Mouse (Mus musculus): ENCODE measurements around the gene Tmem86a. TPM values are rescaled to one million over a fixed set of nuclear protein-coding genes. Genes with fewer than 3 reads are reported as not detected.

Gene Tmem86a
- polyA plus RNA-seq, 1 experiment from 2014 or later = 11.8 TPM

DNA sequence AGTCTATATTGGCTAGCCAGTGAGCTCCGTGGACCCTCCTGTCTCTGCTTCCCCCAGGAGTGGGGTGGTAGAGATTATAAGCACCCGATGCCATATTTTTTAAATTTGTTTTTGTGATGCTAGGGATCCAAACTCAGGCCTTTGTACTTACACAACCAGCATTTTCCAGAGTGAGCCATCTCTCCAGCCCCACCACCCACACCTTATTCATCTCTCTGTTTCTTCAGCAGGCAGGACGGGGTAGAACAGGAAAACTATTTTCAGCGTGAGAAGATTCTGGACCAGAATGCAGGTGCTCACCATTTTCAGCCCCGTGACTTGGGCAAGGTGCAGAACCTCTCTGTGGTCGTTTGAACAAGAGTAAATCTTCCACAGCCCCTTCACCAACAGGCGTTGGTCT, 48.9 kb downstream of the Tmem86a start:
- WGBS = 87% methylated on average over 7 of the region's 7 CpGs
- Histone ChIP-seq H3K4me1 (no peaks in the 10 kb centered on the region), H3K4me3 (no peak overlapping the region), H3K27ac (no peak overlapping the region), H3K27me3 (ENCODE audit: low read depth, poor library complexity, severe bottlenecking) (no peaks in the 10 kb centered on the region), H3K36me3 (no peaks in the 10 kb centered on the region), H3K9me3 (replicated peaks) (no peaks in the 10 kb centered on the region)
- no peak for DNase-seq (ENCODE audit: low spot score)

DNA sequence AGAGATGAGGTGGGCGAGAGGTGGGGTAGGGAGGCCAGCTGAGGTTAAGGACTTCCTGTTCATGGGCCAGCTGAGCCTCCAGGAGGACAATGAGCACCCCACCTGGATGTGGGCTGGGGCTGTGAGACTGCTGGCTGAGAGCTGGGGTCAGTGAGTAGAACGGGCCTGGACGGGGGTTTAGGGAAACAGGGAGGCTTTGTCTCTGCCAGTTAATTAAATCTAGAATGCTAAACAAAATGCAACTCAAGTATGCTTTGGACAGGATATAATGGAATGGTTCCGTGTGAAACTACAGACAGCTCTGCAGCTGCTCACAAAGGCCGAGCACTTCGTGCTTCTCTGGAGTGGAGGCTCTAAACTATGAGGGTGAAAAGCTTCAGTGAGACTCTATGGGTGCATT, 50.2 kb downstream of the Tmem86a start:
- no peaks in the 10 kb centered on the region for H3K9me3 ChIP-seq (replicated peaks)
- H3K4me1 ChIP-seq = no peaks in the 10 kb centered on the region
- no peak overlapping the region for H3K27ac ChIP-seq
- DNase-seq (ENCODE audit: low spot score) = no peak
- H3K36me3 ChIP-seq = no peaks in the 10 kb centered on the region
- H3K27me3 ChIP-seq (ENCODE audit: low read depth, poor library complexity, severe bottlenecking) = no peaks in the 10 kb centered on the region
- 85% methylated on average over 6 of the region's 6 CpGs for WGBS
- no peak overlapping the region for H3K4me3 ChIP-seq

DNA sequence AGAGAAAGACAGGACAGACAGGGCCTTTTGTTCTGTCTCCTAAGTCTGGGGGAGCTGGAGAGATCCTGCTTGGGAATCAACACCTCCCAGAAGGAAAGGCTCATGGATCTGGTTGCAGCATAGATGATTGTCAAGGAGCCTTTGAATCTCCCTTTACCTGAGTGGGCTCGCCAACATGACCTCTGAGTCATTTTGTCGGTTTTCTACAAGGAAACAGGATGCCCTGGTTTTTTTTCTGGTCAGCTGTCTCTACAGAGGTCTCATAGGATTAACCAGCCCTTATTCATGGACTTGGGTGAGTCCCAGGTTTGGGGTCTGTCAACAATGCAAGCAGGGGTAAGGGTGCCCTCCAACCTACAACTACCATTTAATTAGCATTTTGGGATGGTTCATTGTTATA, 52.6 kb downstream of the Tmem86a start:
- no peak overlapping the region for H3K4me3 ChIP-seq
- no peaks in the 10 kb centered on the region for H3K36me3 ChIP-seq
- no peaks in the 10 kb centered on the region for H3K9me3 ChIP-seq (replicated peaks)
- no peak for DNase-seq (ENCODE audit: low spot score)
- 73% methylated on average over 2 of the region's 2 CpGs for WGBS
- H3K27me3 ChIP-seq (ENCODE audit: low read depth, poor library complexity, severe bottlenecking) = no peaks in the 10 kb centered on the region
- no peaks in the 10 kb centered on the region for H3K4me1 ChIP-seq
- H3K27ac ChIP-seq = no peak overlapping the region

DNA sequence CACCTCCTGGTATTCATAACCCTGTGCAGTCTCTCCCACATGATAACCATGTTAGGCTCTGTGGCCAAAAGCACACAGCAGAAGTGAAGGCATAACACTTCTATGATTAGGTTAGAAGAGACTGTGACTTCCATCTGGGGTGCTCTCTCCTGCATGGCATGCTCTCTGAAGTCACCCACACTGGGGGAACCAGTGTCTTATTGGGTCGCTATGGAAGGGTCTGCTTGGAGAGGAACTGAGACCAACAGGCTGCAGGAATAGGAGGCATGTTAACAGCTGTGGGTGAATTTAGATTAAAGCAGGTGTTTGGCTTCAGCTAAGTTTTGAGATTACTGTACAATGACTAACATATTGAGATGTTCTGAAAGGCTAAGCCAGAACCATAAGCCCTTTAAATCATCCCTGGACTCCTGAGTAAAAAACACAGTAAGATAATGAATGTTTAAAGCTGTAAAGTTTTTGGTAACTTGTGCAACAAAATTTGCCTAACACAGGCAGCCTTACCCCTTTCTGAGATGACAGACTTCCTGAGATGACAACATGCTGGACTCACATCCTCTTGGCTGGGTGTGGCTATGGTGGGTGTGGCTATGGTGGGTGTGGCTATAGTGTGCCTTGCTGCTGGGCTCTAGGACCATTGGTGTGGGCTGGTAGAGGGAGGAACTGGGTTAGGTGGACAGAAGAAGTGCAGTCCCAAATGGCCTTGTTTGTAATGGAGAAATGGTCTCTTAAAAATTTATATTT, 53.4 kb downstream of the Tmem86a start:
- no peaks in the 10 kb centered on the region for H3K36me3 ChIP-seq

More for the DNA sequence above, 53.4 kb downstream of the Tmem86a start:
- Histone ChIP-seq H3K27ac (no peak overlapping the region), H3K4me1 (no peaks in the 10 kb centered on the region), H3K9me3 (replicated peaks) (no peaks in the 10 kb centered on the region), H3K27me3 (ENCODE audit: low read depth, poor library complexity, severe bottlenecking) (no peaks in the 10 kb centered on the region), H3K4me3 (no peak overlapping the region)
- no peak for DNase-seq (ENCODE audit: low spot score)
- 80% methylated on average over 1 of the region's 1 CpGs for WGBS

Small RNA genes lying within 50 kb of the gene (microRNA-seq; reads per million reads assigned to microRNA genes)
- not detected for gene Mir7056

Other genes starting within 250 kb of the Tmem86a start
- gene Ldha, start 209.1 kb upstream of the Tmem86a start, polyA plus RNA-seq (2016; fragmentation: Nextera tagmentation; extraction: Ambion mirVana) = 2,714 and 3,443 TPM in 2 replicates
- 0.10 and 0.13 TPM in 2 replicates for gene Ldhc, start 189.4 kb upstream of the Tmem86a start, polyA plus RNA-seq (2016; fragmentation: Nextera tagmentation; extraction: Ambion mirVana)
- gene Tsg101, start 130.6 kb upstream of the Tmem86a start, polyA plus RNA-seq (2016; fragmentation: Nextera tagmentation; extraction: Ambion mirVana) = 236 and 252 TPM in 2 replicates
- 11.7 and 12.1 TPM in 2 replicates for gene Uevld, start 92.1 kb upstream of the Tmem86a start, polyA plus RNA-seq (2016; fragmentation: Nextera tagmentation; extraction: Ambion mirVana)
- not detected in 2 replicates for gene Gm9999, start 67.0 kb upstream of the Tmem86a start, polyA plus RNA-seq (2016; fragmentation: Nextera tagmentation; extraction: Ambion mirVana)
- 11.2 and 11.9 TPM in 2 replicates for gene Spty2d1, start 42.2 kb upstream of the Tmem86a start, polyA plus RNA-seq (2016; fragmentation: Nextera tagmentation; extraction: Ambion mirVana)
- 0.20 and 0.30 TPM in 2 replicates for gene Ptpn5, start 83.1 kb downstream of the Tmem86a start, polyA plus RNA-seq (2016; fragmentation: Nextera tagmentation; extraction: Ambion mirVana)
- not detected in 2 replicates for gene Mrgpra6, start 154.3 kb downstream of the Tmem86a start, polyA plus RNA-seq (2016; fragmentation: Nextera tagmentation; extraction: Ambion mirVana)
- not detected in 2 replicates for gene Mrgpra9, start 202.2 kb downstream of the Tmem86a start, polyA plus RNA-seq (2016; fragmentation: Nextera tagmentation; extraction: Ambion mirVana)